Mouse (Mus musculus) CD4-positive, CD25-positive, alpha-beta regulatory T cell, adult 9 weeks (primary cell): ENCODE measurements around the gene Usmg5. TPM values are rescaled to one million over a fixed set of nuclear protein-coding genes. Genes with fewer than 3 reads are reported as not detected.

ENCODE experiments used
- polyA plus RNA-seq: library from polyadenylated mRNA; unstranded; fragments of 100-300 nt; shearing (Covaris generic); gene quantifications from one replicate; pipeline ENCODE4 v1.2.1, GENCODE M21; 2017

The Usmg5 gene
- polyA plus RNA-seq = 388 TPM

GRCm38 (mm10) chr19:47090550-47091156 is at the start of gene Usmg5, which contains the start of gene Pdcd11:
Gene Usmg5, minus strand, starts transcription at chr19:47090647.
Gene Pdcd11, plus strand, starts transcription at chr19:47090768.

GRCm38 (mm10) chr19:47137771-47138421 is 47.4 kb upstream of the Usmg5 start, which contains the start of gene Calhm2:
Gene Calhm2, minus strand, starts transcription at chr19:47138294.

GRCm38 (mm10) chr19:47067096-47067882 is 23.2 kb downstream of the Usmg5 start, which contains the start of gene Taf5:
Gene Taf5, plus strand, starts transcription at chr19:47067746.

DNA sequence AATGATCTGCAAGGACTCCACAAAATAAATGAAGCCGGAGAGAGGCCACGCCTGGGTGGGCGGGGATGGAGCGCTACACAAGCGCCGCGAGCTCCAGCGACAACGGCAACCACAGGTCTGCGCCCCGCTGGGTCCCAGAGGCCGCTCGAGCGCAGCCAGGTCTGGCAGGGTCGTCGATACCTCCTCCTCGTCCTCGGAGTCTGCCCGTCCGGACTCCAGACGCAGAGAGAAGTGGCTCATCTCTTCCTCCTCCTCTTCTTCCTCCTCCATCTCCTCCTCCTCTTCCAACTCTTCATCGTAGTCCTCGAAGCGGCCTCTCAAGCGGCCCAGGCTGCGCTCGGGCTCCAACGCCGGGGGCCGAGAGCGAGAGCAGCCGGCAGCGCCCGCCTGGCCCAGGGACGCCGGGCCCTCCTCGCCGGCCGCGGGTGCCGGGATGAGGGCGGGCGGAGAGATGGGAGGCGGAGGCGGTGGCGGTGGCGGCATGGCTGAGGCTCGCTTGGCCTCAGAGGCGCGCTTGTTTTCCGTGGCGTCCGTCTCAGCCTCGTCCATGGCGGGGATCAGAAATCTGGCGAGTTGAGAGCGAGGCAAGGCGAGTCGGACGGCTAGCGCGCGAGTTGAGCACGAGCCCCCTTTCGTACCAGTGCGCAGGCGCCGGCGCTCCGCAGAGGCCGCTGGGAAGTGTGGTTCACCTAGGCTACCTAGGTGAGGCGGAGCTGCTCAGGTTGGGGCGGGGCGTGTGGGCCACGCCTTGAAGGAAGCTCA is 40.0 kb downstream of the Usmg5 start, which contains the start of gene Pcgf6:
Pcgf6 (minus strand) TSS at position 636 of the 762 bp plus-strand sequence.

Other genes starting within 250 kb of the Usmg5 start
- gene Ina, start 75.9 kb downstream of the Usmg5 start, polyA plus RNA-seq = not detected
- gene Nt5c2, start 75.5 kb downstream of the Usmg5 start, polyA plus RNA-seq = 68.4 TPM
- 5.4 TPM for gene Pcgf6, start 39.7 kb downstream of the Usmg5 start, polyA plus RNA-seq
- gene Taf5, start 22.9 kb downstream of the Usmg5 start, polyA plus RNA-seq = 1.2 TPM
- 25.1 TPM for gene Pdcd11, start 121 bp upstream of the Usmg5 start, polyA plus RNA-seq
- 25.8 TPM for gene Calhm2, start 47.6 kb upstream of the Usmg5 start, polyA plus RNA-seq
- gene Calhm1, start 53.6 kb upstream of the Usmg5 start, polyA plus RNA-seq = not detected
- gene Calhm3, start 67.1 kb upstream of the Usmg5 start, polyA plus RNA-seq = not detected
- gene Neurl1a, start 88.2 kb upstream of the Usmg5 start, polyA plus RNA-seq = not detected